Mouse (Mus musculus) brain, embryonic 14.5 days (tissue): ENCODE data around the gene Tuba8.

Experiments
- CTCF ChIP-seq: fragments of 200-500 bp; IDR thresholded peaks from 2 replicates; pipeline ENCODE4 v1.5.1; 2012; ENCODE audit warnings: inconsistent platforms, mild to moderate bottlenecking, moderate library complexity, borderline replicate concordance; ENCODE audit not compliant: insufficient read depth, insufficient read length; ENCODE audit errors: extremely low read depth
- POLR2A ChIP-seq: fragments of 200-500 bp; IDR thresholded peaks from 2 replicates; pipeline ENCODE4 v1.6.1; 2012; ENCODE audit warnings: mild to moderate bottlenecking, inconsistent platforms, borderline replicate concordance; ENCODE audit not compliant: poor library complexity, insufficient read depth, insufficient read length, severe bottlenecking; ENCODE audit errors: extremely low read depth

- TF ChIP-seq CTCF (no peak), POLR2A (no peak)
These were observed 30.6 kb upstream of the Tuba8 start for GRCm38 (mm10) chr6:121179846-121180245.
